Mouse (Mus musculus) kidney, postnatal 36 days (tissue): ENCODE measurements around the gene Gabra5.

Source experiments
- DNase-seq, 2 experiments: peaks; one replicate each; pipeline ENCODE4 v3.0.0; 2021 to 2022; ENCODE audit warnings: mixed read lengths in 2 of 2

Gene Gabra5

GRCm38 (mm10) chr7:57509681-57510141 is at the start of gene Gabra5:
Gene Gabra5, minus strand, starts transcription at chr7:57510059.
- DNase-seq: no peak

- DNase-seq: no peak
Measured at GRCm38 (mm10) chr7:57538565-57538964, 28.7 kb upstream of the Gabra5 start.

GRCm38 (mm10) chr7:57532676-57533075 is 22.8 kb upstream of the Gabra5 start:
- DNase-seq: no peak

- DNase-seq: no peak
Measured at GRCm38 (mm10) chr7:57529954-57530353, 20.1 kb upstream of the Gabra5 start.

- no peak for DNase-seq
Measured at GRCm38 (mm10) chr7:57529451-57529850, 19.6 kb upstream of the Gabra5 start.

- peak in 1 of 2 experiments; percentile 21 for DNase-seq
Measured at GRCm38 (mm10) chr7:57512955-57513354, 3.1 kb upstream of the Gabra5 start.

DNA sequence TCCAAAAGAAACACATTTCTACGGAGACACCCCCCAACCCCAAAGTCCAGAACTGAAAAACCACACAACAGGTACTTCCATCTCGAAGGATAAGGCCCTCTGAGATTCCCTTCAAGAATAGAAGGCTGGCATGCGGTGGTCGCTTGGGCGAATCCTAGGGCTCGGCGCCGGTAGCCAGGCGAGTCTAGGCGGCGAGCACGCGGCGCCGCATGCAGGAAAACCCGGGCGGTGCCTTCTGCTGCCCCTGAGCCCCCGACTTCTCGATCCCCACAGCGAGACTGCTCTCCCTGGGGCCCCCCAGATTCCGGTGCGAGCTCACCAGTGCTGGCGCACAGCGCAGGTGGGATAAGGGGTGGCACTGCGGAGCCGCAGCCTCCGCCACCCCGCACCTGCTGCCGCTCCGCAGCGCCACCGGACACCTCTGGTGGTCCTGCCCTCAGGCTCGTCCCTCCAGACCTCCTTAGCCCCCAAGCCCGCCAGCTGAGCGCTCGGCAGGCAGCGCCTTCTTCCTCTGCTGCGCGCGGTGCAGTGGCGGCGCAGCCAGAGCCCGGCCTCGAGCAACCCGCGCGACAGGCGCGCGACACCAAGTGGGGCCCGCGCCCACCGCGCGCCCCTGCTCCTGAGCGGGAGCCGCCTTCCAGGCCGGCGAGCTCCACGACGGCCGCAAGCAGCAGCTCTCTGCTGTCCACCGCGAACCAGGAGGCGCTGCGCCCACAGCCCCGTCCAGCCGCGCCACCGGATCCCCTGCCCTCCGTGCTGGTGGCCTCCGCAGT is 813 bp downstream of the Gabra5 start:
- DNase-seq: no peak

DNA sequence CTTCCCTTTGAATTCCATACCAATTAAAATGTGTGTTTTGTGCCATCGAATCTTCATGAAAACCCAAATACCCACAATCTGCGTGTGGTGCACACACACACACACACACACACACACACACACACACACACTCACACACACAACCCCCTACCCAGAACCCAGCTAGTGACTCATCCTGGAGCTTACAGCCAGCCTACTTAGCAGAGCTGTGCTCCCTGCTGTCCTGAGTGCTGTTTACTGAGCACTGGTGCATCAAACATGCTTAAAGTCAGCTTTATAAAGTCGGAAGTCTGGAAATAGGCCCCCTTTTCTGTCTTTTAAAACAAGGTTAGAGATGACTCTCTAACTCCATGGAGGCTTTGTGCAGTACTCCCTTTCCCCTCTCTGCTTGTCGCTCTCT is 7.0 kb downstream of the Gabra5 start:
- DNase-seq: no peak

DNA sequence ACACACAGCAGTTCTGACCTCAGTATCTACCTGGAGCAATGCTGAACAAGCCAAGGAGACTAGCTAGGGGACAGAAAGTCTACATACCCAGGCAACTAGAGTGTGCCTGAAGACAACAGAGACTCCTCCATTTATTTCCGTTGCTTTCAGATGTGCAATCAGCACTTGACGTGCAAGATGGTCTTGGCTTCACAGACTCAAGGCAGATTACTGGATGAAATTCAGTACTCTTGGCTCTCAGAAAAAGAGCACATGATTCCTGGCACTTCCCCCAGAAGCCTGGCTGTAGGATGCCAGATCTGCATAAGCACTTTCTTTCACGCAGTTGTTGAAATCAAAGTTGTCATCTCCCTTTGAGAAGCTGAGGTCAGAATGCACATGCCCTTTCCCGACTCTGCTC is 18.1 kb downstream of the Gabra5 start:
- no peak for DNase-seq

GRCm38 (mm10) chr7:57486907-57487306 is 23.0 kb downstream of the Gabra5 start:
- DNase-seq: no peak

- DNase-seq: peak in 1 of 2 experiments; percentile 0
Measured at GRCm38 (mm10) chr7:57482896-57483295, 27.0 kb downstream of the Gabra5 start.

- DNase-seq: peak; percentile 25 to 60
Measured at GRCm38 (mm10) chr7:57473811-57474525, 35.9 kb downstream of the Gabra5 start.

- no peak for DNase-seq
Measured at GRCm38 (mm10) chr7:57471316-57471715, 38.5 kb downstream of the Gabra5 start.

DNA sequence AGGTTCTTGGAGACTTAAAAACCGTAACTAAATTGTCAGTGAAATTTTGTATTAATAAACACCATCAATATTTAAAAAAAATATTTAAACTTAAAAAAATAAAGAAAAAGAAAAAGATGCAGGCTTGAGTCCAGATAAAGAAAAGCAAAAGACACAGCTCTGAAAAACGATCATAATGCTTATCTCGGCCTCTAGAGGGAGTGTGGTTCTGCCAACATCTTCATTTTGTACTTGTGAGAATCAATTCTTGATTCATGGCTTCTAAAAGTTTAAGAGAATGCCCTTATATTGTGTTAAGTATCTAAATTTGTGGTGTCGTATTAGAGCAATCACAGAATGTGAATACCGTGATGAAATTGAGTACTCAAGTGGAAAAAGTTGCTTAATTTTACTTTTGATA is 49.5 kb downstream of the Gabra5 start:
- DNase-seq: no peak

GRCm38 (mm10) chr7:57448239-57448638 is 61.6 kb downstream of the Gabra5 start:
- no peak for DNase-seq

DNA sequence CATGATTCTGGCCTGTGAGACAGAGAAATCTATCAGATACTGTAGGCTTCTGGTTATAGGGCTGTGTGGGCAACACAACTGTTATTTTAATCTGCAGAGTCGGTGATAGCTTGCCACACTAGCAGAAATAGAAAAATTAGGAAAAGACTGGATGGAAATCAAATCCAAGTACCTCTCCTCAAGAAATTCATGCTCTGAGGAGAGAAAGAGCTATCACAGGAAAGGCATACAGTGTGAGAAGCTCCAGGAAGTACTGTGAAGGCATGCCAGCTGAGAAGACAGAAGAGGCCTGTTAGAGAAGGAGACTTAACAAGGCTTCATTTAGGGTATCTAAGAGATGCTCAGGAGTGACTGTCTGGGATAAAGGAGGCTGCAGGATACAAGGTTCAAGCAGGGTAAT is 87.2 kb downstream of the Gabra5 start:
- DNase-seq: no peak

DNA sequence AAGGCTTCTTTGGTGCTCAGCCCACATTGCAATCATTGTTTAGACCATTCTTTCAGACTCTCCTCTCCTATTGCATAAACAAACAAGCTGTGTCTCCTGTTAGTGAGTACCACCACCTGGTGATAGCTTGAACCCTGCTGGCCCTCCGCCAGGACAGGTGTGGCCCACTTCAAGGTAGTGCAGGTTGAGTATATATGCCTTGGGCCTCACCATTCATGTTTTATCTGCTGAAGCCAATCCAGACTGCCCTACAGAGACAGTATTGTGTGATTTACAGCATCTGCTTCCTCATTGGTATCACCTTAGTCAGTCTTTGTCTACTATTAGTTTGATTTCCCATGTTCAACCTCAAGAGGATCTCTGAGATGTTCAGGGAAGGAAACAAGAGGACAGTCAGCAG is 88.8 kb downstream of the Gabra5 start:
- no peak for DNase-seq

- no peak for DNase-seq
Measured at GRCm38 (mm10) chr7:57419392-57419791, 90.5 kb downstream of the Gabra5 start, which contains the start of gene Gabrb3. Gene Gabrb3, plus strand, starts transcription at chr7:57419692.

DNA sequence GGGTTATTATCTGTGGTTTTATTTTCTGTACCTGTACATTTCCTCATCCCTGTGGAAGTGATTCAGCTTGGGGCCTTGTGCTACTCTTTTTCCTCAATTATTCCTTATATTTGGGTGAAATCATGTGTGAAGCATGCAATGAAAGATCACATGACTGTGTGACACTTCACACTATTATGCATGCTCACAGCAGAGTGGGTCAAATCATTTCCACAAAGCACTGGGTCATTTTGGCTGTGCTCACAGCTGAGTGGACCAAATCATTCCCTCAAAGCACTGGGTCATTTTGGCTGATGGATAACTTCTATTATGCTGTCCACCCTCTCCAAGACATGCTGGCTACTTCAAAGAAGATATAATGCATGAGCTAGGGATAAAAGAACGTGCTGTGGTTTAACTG is 97.0 kb downstream of the Gabra5 start:
- DNase-seq: no peak

DNA sequence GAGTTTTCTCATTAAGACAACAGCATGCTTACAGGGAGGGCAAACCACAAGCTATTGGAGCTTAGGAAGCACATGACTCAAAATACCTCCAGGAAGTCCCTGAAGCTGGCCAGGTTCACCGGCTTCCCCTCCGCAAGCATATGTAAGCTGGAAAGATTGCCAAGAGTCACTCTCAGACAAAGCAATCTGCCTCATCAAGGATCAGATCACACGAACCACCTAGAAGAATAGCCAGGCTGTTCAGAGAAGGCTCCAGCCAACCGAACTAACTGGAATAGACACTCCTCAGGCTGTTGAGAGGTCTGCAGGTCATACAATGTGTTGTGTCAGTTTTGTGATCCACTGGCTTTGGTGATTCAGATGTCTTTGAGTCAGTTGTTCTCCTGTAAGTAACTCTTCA is 98.7 kb downstream of the Gabra5 start:
- no peak for DNase-seq

DNA sequence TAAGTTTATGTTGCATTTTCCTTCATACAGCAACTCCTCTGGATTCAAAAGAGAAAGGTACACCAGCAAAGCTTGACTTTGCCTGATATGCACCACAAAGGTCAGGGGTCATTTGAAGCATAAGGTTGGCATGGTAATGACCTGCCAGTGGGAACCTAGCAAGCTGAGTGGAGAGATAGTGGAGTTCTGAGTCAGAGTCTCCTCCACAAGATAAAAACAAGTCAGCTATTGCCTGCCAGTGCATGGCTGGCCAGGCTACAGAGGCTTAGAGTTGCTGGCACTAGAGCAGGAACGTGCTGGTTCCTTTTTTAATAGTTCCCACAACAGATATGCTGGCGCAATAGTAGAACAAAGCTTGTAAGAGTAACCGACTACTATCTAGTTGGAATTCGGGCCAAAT is 116.3 kb downstream of the Gabra5 start:
- DNase-seq: no peak

DNA sequence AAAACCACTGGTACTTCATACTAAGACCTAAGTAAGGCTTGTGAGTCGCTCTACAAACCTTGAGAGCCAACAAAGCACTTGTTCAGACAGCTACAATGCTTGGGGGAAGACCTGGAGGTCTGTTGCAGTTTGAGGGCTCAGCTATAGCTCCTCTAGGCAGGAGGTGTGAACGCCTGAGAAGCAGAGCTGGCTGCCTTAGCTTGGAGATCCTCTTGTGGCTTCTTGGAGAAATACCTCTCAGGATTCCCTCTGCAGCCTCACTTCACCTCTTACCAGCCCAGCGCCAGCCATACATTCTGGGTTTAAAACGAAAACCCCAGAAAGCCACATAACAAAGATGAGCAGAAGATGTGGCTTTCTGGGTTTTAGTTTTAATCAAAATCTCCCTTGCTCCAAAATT is 119.8 kb downstream of the Gabra5 start:
- DNase-seq: no peak

GRCm38 (mm10) chr7:57387341-57387654 is 122.6 kb downstream of the Gabra5 start:
- DNase-seq: no peak
